Mouse (Mus musculus) gastrocnemius, adult 2 months (tissue): ENCODE measurements around the gene G6pdx. TPM values are rescaled to one million over a fixed set of nuclear protein-coding genes. Genes with fewer than 3 reads are reported as not detected.

ENCODE experiments used
- DNase-seq: peaks from one replicate; pipeline ENCODE4 v3.0.0; 2022
- H3K27ac ChIP-seq: fragments of 200-600 bp; 2 replicates; pipeline ENCODE4 v1.8.1; 2022; ENCODE audit warnings: mild to moderate bottlenecking
- H3K4me3 ChIP-seq: fragments of 200-600 bp; 2 replicates; pipeline ENCODE4 v1.8.1; 2022; ENCODE audit warnings: mild to moderate bottlenecking, moderate library complexity
- CTCF ChIP-seq: fragments of 200-600 bp; IDR thresholded peaks from 2 replicates; pipeline ENCODE4 v1.8.1; 2022; ENCODE audit warnings: antibody characterized with exemption, mild to moderate bottlenecking, moderate library complexity
- intact Hi-C: fragments of 180-260 bp; cut with DNase I; formaldehyde crosslinking; loops from one replicate; pipeline ENCODE4 v1.15.1; 2025
- total RNA-seq, 2 experiments: library from RNA; stranded (reverse); gene quantifications; 2 replicates each; pipeline ENCODE4 v1.2.3; 2021

G6pdx gene
- total RNA-seq, 2 experiments from 2014 or later = 4.2 to 4.7 TPM

DNA sequence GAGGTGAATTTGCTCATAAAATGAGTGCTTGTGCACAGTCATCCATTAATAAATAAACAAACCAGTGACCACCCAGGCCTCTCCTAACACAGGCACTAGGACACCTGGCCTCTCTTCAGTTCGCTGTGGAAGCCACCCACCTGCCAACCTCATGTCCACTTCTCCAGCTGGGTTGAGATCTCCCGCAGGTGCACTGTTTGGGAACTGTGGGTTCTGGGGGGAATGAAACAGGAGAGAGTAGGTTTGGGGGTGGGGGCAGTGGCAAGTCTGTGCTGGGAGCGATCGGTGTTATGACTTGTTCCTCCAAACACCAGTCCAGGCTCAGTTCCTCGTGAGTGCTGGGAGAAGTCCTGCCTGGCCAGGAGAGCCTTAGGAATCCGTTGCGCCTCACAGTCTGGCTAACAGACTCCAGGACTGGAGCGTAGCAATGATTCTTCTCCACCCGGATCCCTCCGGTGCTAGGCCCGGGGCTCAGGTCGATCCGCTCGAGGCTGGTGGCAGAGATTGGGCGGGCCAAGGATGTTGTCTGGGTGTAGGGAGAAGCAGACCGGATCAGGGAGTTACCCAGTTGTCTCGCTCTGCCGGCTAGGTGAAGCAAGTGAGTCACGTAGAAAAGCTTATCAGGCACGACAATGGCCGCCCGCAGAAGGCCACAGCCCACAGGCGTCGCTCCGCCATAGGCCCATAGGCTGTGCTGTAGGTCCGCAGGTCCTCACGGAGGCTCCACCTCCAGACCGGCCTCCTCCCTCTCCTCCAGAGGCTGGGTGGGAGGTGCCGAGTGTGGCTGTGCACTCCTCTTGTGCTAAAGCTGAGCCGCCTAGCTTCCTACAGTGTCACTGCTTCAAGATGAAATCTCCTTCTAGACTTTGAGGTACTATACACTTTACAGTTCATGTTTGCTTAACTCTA, 36.2 kb downstream of the G6pdx start, which contains the start of the genes Fam3a and Ikbkg:
Gene Fam3a, minus strand, starts transcription at position 738 of the 909 bp plus-strand sequence.
Gene Ikbkg, plus strand, starts transcription at position 756 of the 909 bp plus-strand sequence.
- intact Hi-C loops = loop anchor here (5.0 kb wide), 1 partner anchor 145 kb away; the partner anchor contains the start of gene Flna
- Histone ChIP-seq H3K27ac (peak within 1 kb of the TSS; percentile 92), H3K4me3 (peak within 1 kb of the TSS; percentile 79)
- TF ChIP-seq CTCF = peak; percentile 59
- peak; percentile 89 for DNase-seq

DNA sequence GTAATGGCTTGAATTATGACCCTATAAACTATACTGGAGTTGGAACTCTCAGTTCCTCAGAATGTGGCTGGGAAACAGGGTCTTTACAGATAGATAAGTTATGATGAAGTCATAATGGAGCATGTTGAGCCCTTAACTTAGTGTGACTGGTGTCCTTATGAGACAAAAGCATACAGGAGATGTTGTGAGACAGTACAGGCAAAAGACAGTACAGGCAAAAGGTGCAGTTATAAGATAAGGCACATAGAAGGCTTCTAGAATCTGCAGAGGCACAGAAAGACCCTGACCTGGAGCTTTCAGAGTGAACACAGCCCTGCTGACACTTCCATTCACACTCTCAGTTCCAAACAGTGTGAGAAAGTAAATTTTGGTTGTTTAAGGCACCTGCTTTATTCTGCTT, 40.8 kb downstream of the G6pdx start:
- intact Hi-C loops = no loop called here
- no peak for TF ChIP-seq CTCF
- no peak overlapping the region for H3K4me3 ChIP-seq
- no peak overlapping the region for H3K27ac ChIP-seq
- no peak for DNase-seq

DNA sequence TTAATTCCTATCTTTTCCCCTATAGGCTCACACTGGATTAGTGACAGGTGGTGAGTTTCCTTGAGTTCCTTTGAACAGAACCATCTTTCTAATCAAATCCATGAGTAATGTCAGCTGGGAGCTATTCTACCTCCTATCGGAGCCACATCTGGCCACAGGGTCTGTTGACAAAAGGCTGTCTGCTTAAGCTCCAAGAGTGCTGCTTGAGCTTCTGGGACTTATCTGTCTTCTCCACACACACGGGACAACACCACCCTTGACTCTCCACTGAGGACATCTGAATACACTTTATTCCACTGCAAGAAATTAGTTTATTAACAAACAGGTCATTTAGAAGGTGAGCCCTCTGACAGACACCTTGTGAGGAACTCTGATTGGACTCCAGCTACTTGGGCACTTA, 44.5 kb downstream of the G6pdx start:
- Histone ChIP-seq H3K4me3 (no peak overlapping the region), H3K27ac (no peak overlapping the region)
- DNase-seq = no peak
- no peak for TF ChIP-seq CTCF
- intact Hi-C loops = no loop called here

DNA sequence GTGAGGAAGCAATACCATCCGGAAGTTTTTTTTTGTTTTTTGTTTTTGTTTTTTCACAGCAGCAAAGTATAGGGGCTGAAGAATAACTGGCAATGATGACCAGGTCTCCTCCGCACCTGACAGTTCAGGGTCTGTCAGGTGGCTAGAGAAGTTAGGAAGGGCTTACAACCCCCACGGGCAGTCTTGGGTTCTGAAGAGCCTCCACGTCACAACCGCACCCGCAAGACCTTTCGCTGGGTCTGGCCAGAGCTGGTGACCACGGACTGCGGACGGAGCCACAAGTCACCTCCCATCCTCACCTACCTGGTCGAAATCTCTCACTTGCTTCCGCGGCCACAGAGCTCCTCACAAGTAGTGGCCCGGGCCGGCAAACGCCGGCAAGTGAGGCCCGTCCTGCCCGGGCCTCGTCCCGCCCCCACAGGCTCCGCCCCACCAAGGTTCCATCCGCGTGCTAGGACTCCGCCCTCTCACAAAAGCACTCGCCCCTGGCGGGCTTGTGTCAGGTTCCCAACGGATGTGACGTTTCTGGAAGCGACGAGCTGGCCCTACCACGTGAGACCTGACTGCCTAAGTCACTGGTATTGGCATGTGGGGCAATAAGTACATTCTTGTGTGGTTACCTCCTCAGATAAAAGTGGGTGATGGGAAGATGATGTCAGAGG, 56.0 kb downstream of the G6pdx start, which contains the start of the genes Ubl4a and Slc10a3:
Gene Ubl4a, minus strand, starts transcription at position 331 of the 662 bp plus-strand sequence.
Gene Slc10a3, minus strand, starts transcription at position 462 of the 662 bp plus-strand sequence.
- peak; percentile 93 for DNase-seq
- Histone ChIP-seq H3K27ac (peak within 1 kb of the TSS; percentile 82), H3K4me3 (peak within 1 kb of the TSS; percentile 77)
- intact Hi-C loops = no loop called here
- no peak for TF ChIP-seq CTCF

DNA sequence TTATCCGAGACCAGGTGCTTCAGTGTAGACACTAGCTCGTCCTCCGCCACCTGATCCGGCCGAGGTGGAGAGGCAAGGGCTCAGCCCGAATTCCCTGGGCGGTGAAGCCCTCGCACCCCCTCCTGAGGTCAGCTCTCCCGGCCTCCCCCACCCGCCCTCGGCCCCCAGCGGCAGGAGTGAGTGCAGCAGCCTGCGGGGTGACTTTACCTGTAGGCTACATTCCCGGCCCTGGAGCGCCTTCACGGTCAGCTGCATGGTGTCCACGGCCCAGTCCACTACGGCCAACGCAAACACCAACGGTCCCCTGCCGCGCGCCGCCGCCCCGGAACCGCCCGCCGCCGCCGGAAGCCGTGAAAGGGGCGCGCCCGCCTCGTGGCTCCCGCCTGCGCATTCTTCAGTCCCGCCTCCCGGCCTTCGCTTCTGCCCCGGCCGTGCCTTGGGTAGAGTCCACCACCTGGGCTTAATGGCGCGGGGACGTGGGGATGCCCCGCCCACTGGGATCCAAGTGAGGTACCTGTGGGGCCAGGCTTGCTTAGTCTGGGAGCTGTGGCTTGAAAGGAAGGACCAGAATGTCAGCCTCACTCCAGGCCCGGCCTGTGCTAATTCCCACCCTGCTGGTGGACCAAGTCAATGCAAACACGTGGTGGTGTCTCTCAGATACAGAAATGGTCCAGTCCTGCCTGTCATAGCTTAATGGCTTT, 60.6 kb downstream of the G6pdx start:
- peak; percentile 86 for DNase-seq
- TF ChIP-seq CTCF = peak; percentile 20; the same call in 1 of the 2 replicates
- intact Hi-C loops = loop anchor here (5.0 kb wide), 1 partner anchor 61 kb away; no protein-coding TSS in a partner anchor
- peak overlapping the region; percentile 71 for H3K4me3 ChIP-seq
- H3K27ac ChIP-seq = peak overlapping the region; percentile 93

DNA sequence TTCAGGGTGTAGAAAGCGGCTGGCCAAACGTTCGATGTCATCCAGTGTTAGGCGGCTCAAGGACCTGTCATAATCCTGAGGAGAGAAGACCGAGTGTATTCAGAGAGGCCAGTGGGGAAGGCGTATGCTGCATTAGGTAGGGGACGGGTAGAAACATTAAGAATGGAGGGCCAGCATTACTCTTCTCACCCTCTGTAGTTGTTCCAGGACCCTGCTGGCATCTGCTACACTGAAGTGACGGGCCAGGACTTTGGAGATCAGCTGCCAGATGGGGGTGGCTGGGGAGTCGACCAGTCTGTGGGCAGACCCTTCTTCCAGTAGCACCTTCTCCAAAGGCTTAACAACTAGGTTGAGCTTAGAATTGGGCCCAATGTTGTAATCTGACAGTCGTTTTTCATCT, 61.5 kb downstream of the G6pdx start:
- intact Hi-C loops = loop anchor here (5.0 kb wide), 1 partner anchor 60 kb away; no protein-coding TSS in a partner anchor
- DNase-seq = no peak
- TF ChIP-seq CTCF = no peak
- peak overlapping the region; percentile 71 for H3K4me3 ChIP-seq
- peak overlapping the region; percentile 93 for H3K27ac ChIP-seq

Other genes starting within 250 kb of the G6pdx start
- 10 to 100 TPM; 32.3 to 48.3 TPM for gene Flna, start 179.4 kb downstream of the G6pdx start, total RNA-seq
- gene Emd, start 174.5 kb downstream of the G6pdx start, total RNA-seq = 10 to 100 TPM; 25.7 to 30.3 TPM
- gene Rpl10, start 158.4 kb downstream of the G6pdx start, total RNA-seq = 100 to 1,000 TPM; 165 to 212 TPM
- gene Taz, start 147.3 kb downstream of the G6pdx start, total RNA-seq = 10 to 100 TPM; 48.5 to 48.7 TPM
- gene Dnase1l1, start 146.9 kb downstream of the G6pdx start, total RNA-seq = 100 to 1,000 TPM in 1 of 2 experiments, 10 to 100 TPM in 1; 98.0 to 105 TPM
- 10 to 100 TPM; 77.8 to 95.1 TPM for gene Atp6ap1, start 132.1 kb downstream of the G6pdx start, total RNA-seq
- gene Gdi1, start 124.2 kb downstream of the G6pdx start, total RNA-seq = 10 to 100 TPM; 30.6 to 36.0 TPM
- gene Fam50a, start 116.2 kb downstream of the G6pdx start, total RNA-seq = 10 to 100 TPM; 22.5 to 27.6 TPM
- gene Plxna3, start 100.1 kb downstream of the G6pdx start, total RNA-seq = under 1 TPM; 0.15 to 0.50 TPM
- gene Lage3, start 75.6 kb downstream of the G6pdx start, total RNA-seq = 10 to 100 TPM; 33.9 to 37.1 TPM
- gene Ubl4a, start 56.0 kb downstream of the G6pdx start, total RNA-seq = 10 to 100 TPM; 55.6 to 63.7 TPM
- gene Slc10a3, start 55.8 kb downstream of the G6pdx start, total RNA-seq = 1 to 10 TPM; 2.5 TPM
- gene Fam3a, start 35.9 kb downstream of the G6pdx start, total RNA-seq = 10 to 100 TPM; 13.2 to 13.6 TPM
- 10 to 100 TPM; 21.2 to 26.8 TPM for gene Ikbkg, start 35.9 kb downstream of the G6pdx start, total RNA-seq
- not detected for gene Gm6880, start 52.2 kb upstream of the G6pdx start, total RNA-seq
- gene Olfr1326-ps1, start 145.7 kb upstream of the G6pdx start, total RNA-seq = not detected
- gene Olfr1325, start 163.5 kb upstream of the G6pdx start, total RNA-seq = not detected
- not detected for gene Gm5640, start 216.4 kb upstream of the G6pdx start, total RNA-seq